Mouse (Mus musculus) heart, embryonic 11.5 days (tissue): ENCODE measurements around the gene Cth. TPM values are rescaled to one million over a fixed set of nuclear protein-coding genes. Genes with fewer than 3 reads are reported as not detected.

Experiments
- ATAC-seq: fragments of 200-750 bp; cut with Nextera tagmentation; replicated peaks from 2 replicates; pipeline ENCODE4 v1.8.0; 2017; ENCODE audit warnings: moderate library complexity; ENCODE audit not compliant: insufficient number of reproducible peaks, low FRiP score, low TSS enrichment
- H3K27ac ChIP-seq: fragments of 300-500 bp; sonication (generic); 2 replicates; pipeline ENCODE4 v1.5.1; 2014; ENCODE audit warnings: mild to moderate bottlenecking, low read depth, low read length
- H3K27me3 ChIP-seq: fragments of 300-500 bp; sonication (generic); 2 replicates; pipeline ENCODE4 v1.6.1; 2014; ENCODE audit warnings: mild to moderate bottlenecking, low read length, mixed read lengths; ENCODE audit not compliant: control insufficient read depth, insufficient read depth
- H3K36me3 ChIP-seq: fragments of 300-500 bp; sonication (generic); 2 replicates; pipeline ENCODE4 v1.6.1; 2014; ENCODE audit warnings: mild to moderate bottlenecking, low read length, moderate library complexity, mixed read lengths; ENCODE audit not compliant: control insufficient read depth, insufficient read depth
- H3K4me1 ChIP-seq: fragments of 300-500 bp; sonication (generic); 2 replicates; pipeline ENCODE4 v1.6.1; 2014; ENCODE audit warnings: low read length; ENCODE audit not compliant: control insufficient read depth, insufficient read depth
- H3K4me2 ChIP-seq: fragments of 300-500 bp; sonication (generic); 2 replicates; pipeline ENCODE4 v1.6.1; 2014; ENCODE audit warnings: mild to moderate bottlenecking, moderate library complexity
- H3K4me3 ChIP-seq: fragments of 300-500 bp; sonication (generic); 2 replicates; pipeline ENCODE4 v1.5.1; 2014; ENCODE audit warnings: low read depth, low read length
- H3K9ac ChIP-seq: fragments of 300-500 bp; sonication (generic); 2 replicates; pipeline ENCODE4 v1.6.1; 2014; ENCODE audit warnings: mild to moderate bottlenecking, low read depth, low read length, moderate library complexity
- H3K9me3 ChIP-seq: fragments of 300-500 bp; sonication (generic); replicated peaks from 2 replicates; pipeline ENCODE4 v1.6.1; 2016; ENCODE audit warnings: low read length; ENCODE audit not compliant: control insufficient read depth
- WGBS: fragments of 180-500 bp; shearing (Covaris S2); extraction: QIAGEN DNeasy Blood & Tissue Kit; methylation state at CpG from one replicate; pipeline ENCODE4 v1.1.7; 2014; ENCODE audit not compliant: insufficient replicate concordance; 5-methylcytosine and 5-hydroxymethylcytosine counted together
- polyA plus RNA-seq: library from polyadenylated mRNA; unstranded; fragments of >200 nt; fragmentation: Nextera tagmentation; extraction: Ambion mirVana; gene quantifications from 2 replicates; pipeline ENCODE4 v1.2.1, GENCODE M21; 2014

Cth gene
- polyA plus RNA-seq, 1 experiment from 2014 or later = 5.1 TPM

- no peak for ATAC-seq
Observed at GRCm38 (mm10) chr3:157925706-157926510, 1.0 kb upstream of the Cth start.

GRCm38 (mm10) chr3:157923268-157923835 lies 1.5 kb downstream of the Cth start:
- Histone ChIP-seq H3K4me2 (no peak overlapping the region), H3K27ac (no peak overlapping the region), H3K9me3 (no peaks in the 10 kb centered on the region), H3K4me3 (no peak overlapping the region), H3K27me3 (no peaks in the 10 kb centered on the region), H3K36me3 (no peaks in the 10 kb centered on the region), H3K4me1 (no peaks in the 10 kb centered on the region; the same call in 1 of the 2 replicates), H3K9ac (no peak overlapping the region)
- ATAC-seq = no peak
- 85% methylated on average over 3 of the region's 3 CpGs for WGBS

More at GRCm38 (mm10) chr3:157925706-157926510, 1.0 kb upstream of the Cth start:
- H3K9me3 ChIP-seq = no peaks in the 10 kb centered on the region
- WGBS = 87% methylated on average over 14 of the region's 14 CpGs
- no peak overlapping the region for H3K4me3 ChIP-seq
- H3K4me1 ChIP-seq = no peaks in the 10 kb centered on the region; the same call in 1 of the 2 replicates
- H3K9ac ChIP-seq = no peak overlapping the region
- H3K27ac ChIP-seq = no peak overlapping the region
- H3K27me3 ChIP-seq = no peaks in the 10 kb centered on the region
- H3K36me3 ChIP-seq = no peaks in the 10 kb centered on the region
- no peak overlapping the region for H3K4me2 ChIP-seq

- Histone ChIP-seq H3K27ac (no peak overlapping the region), H3K27me3 (no peaks in the 10 kb centered on the region), H3K9ac (no peak overlapping the region), H3K36me3 (no peaks in the 10 kb centered on the region), H3K4me3 (no peak overlapping the region), H3K4me2 (no peak overlapping the region), H3K4me1 (no peaks in the 10 kb centered on the region; the same call in 1 of the 2 replicates), H3K9me3 (no peaks in the 10 kb centered on the region)
- ATAC-seq = no peak
- WGBS = 88% methylated on average over 2 of the region's 2 CpGs
Observed at GRCm38 (mm10) chr3:157921376-157921775, 3.5 kb downstream of the Cth start.

- no peak overlapping the region for H3K4me3 ChIP-seq
- H3K4me1 ChIP-seq = no peaks in the 10 kb centered on the region
- WGBS = 87% methylated on average over 4 of the region's 4 CpGs
- no peak overlapping the region for H3K9ac ChIP-seq
- no peak for ATAC-seq
- H3K36me3 ChIP-seq = no peaks in the 10 kb centered on the region
- no peak overlapping the region for H3K4me2 ChIP-seq
- H3K27ac ChIP-seq = no peak overlapping the region
- no peaks in the 10 kb centered on the region for H3K9me3 ChIP-seq
- H3K27me3 ChIP-seq = no peaks in the 10 kb centered on the region
Observed at GRCm38 (mm10) chr3:157916336-157916735, 8.5 kb downstream of the Cth start.

- H3K4me3 ChIP-seq = no peak overlapping the region
- no peaks in the 10 kb centered on the region for H3K4me1 ChIP-seq
- H3K9me3 ChIP-seq = no peaks in the 10 kb centered on the region
- no peak for ATAC-seq
- no peaks in the 10 kb centered on the region for H3K27me3 ChIP-seq
- no peak overlapping the region for H3K27ac ChIP-seq
- H3K36me3 ChIP-seq = no peaks in the 10 kb centered on the region
- no peak overlapping the region for H3K9ac ChIP-seq
- H3K4me2 ChIP-seq = no peak overlapping the region
- WGBS = 89% methylated on average over 2 of the region's 2 CpGs
Observed at GRCm38 (mm10) chr3:157912155-157912554, 12.7 kb downstream of the Cth start.

GRCm38 (mm10) chr3:157910262-157910661 lies 14.6 kb downstream of the Cth start:
- H3K9me3 ChIP-seq = no peaks in the 10 kb centered on the region
- no peak overlapping the region for H3K4me2 ChIP-seq
- WGBS = 69% methylated on average over 3 of the region's 3 CpGs
- no peak overlapping the region for H3K4me3 ChIP-seq
- no peak overlapping the region for H3K9ac ChIP-seq
- no peak for ATAC-seq
- no peaks in the 10 kb centered on the region for H3K36me3 ChIP-seq
- H3K27me3 ChIP-seq = no peaks in the 10 kb centered on the region
- no peaks in the 10 kb centered on the region for H3K4me1 ChIP-seq
- no peak overlapping the region for H3K27ac ChIP-seq

GRCm38 (mm10) chr3:157908166-157908565 lies 16.7 kb downstream of the Cth start:
- ATAC-seq = no peak
- H3K9ac ChIP-seq = no peak overlapping the region

GRCm38 (mm10) chr3:157901721-157902120 lies 23.2 kb downstream of the Cth start:
- no peak for ATAC-seq
- 84% methylated on average over 5 of the region's 5 CpGs for WGBS
- no peaks in the 10 kb centered on the region for H3K36me3 ChIP-seq
- H3K9me3 ChIP-seq = no peaks in the 10 kb centered on the region
- H3K4me1 ChIP-seq = no peaks in the 10 kb centered on the region
- no peaks in the 10 kb centered on the region for H3K27me3 ChIP-seq
- no peak overlapping the region for H3K9ac ChIP-seq
- H3K4me3 ChIP-seq = no peak overlapping the region
- no peak overlapping the region for H3K4me2 ChIP-seq
- no peak overlapping the region for H3K27ac ChIP-seq

More at GRCm38 (mm10) chr3:157908166-157908565, 16.7 kb downstream of the Cth start:
- Histone ChIP-seq H3K4me2 (no peak overlapping the region), H3K4me1 (no peaks in the 10 kb centered on the region), H3K4me3 (no peak overlapping the region), H3K27me3 (no peaks in the 10 kb centered on the region), H3K27ac (no peak overlapping the region), H3K9me3 (no peaks in the 10 kb centered on the region), H3K36me3 (no peaks in the 10 kb centered on the region)
- 75% methylated on average over 3 of the region's 3 CpGs for WGBS
